Mouse (Mus musculus): ENCODE measurements around the gene Mink1.

The Mink1 gene

DNA sequence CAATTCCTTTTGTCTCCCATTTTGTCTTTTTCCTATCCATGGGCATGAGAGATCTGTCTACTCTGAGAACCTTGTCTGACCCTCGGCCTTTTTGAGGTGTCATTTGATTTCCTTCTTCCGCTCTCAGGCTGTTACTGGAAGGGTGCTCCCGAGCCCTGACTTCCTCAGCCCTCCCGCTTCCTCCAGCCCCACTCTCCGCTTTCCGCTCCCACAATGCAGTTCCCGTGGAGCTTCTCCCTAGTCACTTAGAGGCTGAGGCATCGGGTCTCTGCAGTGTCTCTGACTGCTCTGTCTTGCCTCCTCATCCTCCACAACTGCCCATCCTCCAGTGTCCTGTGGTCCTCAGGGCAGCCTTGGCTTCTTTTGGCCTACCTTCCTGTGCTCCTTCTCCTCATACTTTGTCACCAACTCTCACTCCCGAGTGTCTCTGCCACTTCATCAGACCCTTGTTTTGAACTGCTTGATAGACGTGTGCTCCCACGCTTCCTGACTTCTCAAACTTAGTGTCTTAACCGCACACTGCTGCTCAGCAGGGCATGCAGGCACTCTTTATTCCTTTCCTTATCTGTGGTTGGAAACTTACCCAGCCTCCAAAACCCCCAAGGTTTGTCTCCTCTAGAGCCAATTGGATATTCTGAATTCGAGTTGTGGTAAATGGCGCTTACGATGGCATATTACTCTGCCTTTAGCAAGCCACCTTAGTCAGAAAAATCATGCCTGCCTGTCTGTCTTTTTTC lies 31.7 kb downstream of the Mink1 start:
- no peak for DNase-seq (ENCODE audit: extremely low spot score)

DNA sequence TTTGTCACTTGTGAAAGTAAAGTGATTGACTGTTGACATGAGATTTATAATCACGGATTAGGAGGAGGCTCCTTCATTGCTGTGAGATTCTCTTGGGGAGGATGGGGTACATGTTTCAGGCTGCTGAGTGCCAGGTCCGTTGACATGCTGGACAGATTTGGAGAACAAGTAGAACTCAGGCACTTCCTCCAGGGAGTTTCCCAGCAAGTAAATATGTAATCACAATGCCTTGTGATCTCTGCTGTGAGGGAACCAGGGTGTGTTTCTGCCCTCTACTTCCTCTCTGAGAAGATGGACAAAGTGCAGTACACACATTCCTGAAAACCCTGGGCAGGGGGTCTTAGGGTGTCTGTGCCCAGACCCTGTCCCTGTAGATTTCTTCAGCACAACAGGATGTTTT lies 33.0 kb downstream of the Mink1 start:
- no peak for DNase-seq (ENCODE audit: extremely low spot score)

- no peak for DNase-seq (ENCODE audit: extremely low spot score)
Observed at GRCm38 (mm10) chr11:70596094-70596493, 33.4 kb downstream of the Mink1 start.

DNA sequence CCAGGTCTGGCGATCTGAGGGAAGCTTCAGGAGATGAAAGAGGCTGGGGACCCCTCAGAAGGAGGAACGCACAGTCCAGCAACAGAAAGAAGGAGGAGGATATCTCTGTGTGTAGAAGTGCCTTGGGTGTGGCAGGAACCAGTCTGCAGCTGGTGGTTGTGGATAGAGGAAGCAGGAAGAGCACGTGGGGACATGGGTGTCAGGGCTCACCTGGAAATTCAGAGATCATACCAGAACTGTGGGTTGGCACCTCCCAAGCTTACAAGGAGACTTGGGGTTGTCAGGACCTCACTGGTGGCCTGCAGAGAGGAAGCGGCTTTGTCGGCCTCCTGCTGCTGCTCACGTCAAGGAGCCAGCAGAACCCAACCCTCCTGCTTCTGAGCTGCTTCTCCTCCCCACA lies 34.6 kb downstream of the Mink1 start:
- no peak for DNase-seq (ENCODE audit: extremely low spot score)

DNA sequence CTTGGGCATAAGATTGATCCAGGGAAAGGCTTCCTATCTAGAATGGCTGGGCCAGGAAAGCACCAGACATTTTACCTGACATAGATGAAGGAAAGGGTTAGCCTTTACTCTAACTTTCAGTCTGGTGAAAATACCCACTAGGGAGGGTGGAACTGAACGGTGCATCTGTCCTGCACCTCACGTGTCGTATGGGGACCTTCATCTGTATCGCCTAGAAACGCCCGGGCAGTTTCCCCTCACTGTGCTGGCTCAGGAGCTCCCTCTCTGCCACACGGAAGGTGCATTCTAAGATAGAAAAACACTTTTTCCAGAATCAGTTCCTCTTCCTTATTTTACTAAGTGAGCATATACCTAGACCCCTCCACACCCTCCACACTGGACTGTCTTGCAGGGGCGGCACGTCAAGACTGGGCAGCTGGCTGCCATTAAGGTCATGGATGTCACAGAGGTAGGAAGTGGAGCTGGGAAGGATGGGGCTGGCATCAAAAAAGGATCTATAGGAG lies 35.8 kb downstream of the Mink1 start:
- no peak for DNase-seq (ENCODE audit: extremely low spot score)

DNA sequence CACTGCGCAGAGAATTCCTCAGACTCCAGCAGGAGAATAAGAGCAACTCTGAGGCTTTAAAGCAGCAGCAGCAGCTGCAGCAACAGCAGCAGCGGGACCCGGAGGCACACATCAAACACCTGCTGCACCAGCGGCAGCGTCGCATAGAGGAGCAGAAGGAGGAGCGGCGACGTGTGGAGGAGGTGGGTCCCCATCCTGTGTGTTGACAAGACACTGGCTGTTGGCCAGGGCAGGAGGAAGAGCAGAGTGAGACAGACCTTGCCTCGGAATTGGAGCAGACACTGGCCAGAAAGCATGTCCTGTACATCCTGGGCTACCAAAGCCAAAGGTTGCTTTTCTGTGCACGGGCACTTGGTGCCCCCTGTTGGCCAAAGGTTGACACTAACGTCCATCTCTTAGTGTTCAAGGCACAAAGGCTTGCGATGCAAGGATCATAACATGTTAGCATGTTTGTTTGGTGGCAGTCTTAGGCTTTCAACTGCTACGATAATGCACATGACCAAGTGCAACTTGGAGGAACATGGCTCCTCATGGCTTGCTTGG lies 42.4 kb downstream of the Mink1 start:
- peak; percentile 66 for DNase-seq (ENCODE audit: extremely low spot score)

- no peak for DNase-seq (ENCODE audit: extremely low spot score)
Observed at GRCm38 (mm10) chr11:70606717-70607116, 44.0 kb downstream of the Mink1 start.

DNA sequence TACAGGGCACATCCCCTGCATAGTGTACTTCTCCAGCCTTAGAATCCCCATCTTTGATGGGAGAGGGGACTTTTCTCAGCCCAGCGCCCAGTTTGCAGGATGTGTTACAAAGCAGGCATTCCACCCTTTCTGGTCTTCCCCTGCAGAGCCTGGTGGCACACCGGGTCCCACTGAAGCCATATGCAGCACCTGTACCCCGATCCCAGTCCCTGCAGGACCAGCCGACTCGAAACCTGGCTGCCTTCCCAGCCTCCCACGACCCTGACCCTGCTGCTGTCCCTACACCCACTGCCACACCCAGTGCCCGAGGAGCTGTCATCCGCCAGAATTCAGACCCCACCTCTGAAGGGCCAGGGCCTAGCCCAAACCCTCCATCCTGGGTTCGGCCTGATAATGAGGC lies 44.9 kb downstream of the Mink1 start:
- DNase-seq (ENCODE audit: extremely low spot score) = no peak

DNA sequence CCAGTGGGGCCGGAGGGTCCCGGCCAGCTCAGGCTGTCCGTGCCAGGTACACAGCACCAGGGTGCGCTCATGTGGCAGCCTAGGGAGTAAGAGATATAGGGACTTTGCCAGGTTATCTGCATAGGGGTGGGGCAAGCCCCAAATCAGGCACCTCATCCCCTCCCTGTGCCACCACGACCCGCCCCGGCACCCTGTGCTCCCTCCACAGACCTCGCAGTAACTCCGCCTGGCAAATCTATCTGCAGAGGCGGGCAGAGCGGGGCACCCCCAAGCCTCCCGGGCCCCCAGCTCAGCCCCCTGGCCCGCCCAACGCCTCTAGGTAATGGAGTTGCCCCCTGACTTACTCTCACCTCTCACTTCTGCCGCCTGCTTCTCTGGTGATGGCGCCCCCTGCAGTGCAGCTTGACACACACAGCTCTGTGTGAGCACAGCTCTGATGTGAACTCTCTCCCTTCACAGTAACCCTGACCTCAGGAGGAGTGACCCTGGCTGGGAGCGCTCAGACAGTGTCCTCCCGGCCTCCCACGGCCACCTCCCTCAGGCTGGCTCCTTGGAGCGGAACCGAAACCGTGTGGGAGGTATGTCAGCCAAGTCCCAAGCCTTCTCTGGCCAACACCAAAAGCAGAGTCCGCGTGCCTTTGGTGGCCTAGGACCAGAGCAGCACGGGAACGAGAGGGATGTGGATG lies 45.8 kb downstream of the Mink1 start:
- no peak for DNase-seq (ENCODE audit: extremely low spot score)

- no peak for DNase-seq (ENCODE audit: extremely low spot score)
Observed at GRCm38 (mm10) chr11:70610752-70611151, 48.1 kb downstream of the Mink1 start.

DNA sequence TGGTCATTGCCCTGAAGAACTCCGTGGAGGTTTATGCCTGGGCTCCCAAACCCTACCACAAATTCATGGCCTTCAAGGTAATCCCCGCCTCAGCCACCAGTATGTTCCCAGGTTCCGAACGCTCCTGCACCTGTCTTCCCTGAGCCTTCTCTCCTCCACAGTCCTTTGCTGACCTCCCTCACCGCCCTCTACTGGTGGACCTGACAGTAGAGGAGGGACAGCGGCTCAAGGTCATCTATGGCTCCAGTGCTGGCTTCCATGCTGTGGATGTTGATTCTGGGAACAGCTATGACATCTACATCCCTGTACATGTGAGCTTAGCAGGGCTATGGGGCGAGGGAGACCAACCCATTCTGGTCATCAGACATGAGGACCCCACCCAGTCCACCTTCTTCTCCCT lies 49.8 kb downstream of the Mink1 start:
- DNase-seq (ENCODE audit: extremely low spot score) = no peak

GRCm38 (mm10) chr11:70615074-70615473 lies 52.4 kb downstream of the Mink1 start:
- DNase-seq (ENCODE audit: extremely low spot score) = peak; percentile 67

DNA sequence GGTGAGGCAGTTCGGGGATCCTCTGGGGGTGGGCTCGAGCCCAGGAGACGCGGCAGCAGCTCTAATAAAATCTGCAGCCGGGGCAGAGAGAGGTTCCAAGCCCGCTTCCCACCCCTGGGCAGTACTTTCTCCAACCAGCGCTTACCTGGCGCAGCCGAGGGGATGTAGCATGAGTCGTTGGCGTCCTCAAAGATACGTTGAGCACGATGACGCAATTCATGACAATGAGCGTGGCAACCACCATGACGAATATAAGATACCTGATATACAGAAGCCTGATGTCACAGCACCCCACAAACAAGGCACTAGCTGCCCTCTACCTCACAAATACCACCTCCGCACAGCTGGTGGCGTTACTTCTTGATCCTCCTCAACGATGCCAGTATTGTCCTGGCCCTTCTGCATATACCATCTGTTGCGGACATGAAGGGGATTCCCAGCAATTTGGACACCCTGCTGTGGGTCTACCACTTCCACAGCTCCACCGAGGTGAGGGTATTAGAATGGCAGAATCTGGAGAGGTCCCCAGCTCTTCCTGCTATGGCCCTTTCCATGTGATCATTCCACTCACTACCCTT lies 52.9 kb downstream of the Mink1 start, which contains the start of gene 4930544D05Rik:
4930544D05Rik (plus strand) TSS at position 333 of the 578 bp plus-strand sequence.
- no peak for DNase-seq (ENCODE audit: extremely low spot score)

DNA sequence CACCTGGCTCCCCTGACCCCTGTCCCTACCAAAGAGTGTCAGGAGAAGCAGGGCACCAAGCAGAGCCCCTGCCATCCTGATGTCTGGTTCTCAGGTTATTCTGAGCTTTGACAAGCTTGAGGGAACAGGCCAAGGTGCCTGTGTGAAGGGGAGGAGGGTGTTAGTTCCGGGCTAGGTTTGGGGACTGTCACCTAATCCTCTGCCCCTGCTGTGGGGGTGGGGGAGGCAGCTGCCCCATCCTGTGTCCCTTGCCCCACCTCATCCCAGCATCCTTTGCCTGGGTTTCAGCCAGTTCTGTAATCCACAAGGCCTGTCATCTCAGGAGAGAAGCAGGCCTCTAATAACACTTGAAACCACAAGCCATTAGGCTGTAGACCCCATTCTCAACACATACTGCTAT lies 56.4 kb downstream of the Mink1 start, which contains the start of gene Chrne:
Chrne (minus strand) TSS at position 116 of the 400 bp plus-strand sequence.
- DNase-seq (ENCODE audit: extremely low spot score) = no peak

DNA sequence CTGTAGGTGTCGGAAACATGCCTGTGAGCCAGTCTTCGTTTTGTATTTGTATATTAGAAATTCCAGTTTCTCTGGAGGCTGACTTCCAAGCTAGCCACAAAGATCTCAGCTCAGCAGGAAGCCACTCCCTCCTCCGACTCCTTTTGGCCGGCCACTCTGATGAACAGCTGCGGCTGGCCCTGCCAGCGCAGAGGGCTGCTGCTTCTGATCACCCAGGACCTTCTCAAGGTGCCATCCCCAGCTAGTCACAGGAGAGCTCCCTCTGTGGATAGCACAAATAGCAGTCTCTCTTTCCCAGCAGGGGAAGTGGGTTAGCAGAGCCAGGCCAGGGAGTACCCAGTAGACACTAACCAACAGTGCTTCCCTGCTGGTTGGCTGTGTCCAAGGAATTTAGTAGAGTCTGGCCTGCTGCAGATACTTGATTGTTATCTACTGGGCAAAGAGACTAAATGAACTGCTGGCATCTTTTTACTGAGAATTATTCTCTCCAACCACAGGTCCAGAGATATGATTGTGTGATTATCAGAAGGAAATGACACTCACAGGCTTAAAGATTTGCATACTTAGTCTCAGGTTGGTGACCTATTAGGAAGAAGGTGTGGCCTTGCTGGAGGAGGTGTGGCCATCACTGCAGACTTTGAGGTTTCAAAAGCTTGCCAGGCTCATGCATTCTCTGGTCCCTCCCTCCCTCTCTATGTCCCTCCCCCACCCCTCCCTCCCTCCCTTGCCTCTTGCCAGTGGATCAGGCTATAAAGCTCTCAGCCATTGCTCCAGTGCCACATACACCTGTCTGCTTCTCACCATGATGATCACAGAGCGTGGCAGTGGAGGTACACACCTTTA lies 59.5 kb downstream of the Mink1 start:
- DNase-seq (ENCODE audit: extremely low spot score) = no peak

DNA sequence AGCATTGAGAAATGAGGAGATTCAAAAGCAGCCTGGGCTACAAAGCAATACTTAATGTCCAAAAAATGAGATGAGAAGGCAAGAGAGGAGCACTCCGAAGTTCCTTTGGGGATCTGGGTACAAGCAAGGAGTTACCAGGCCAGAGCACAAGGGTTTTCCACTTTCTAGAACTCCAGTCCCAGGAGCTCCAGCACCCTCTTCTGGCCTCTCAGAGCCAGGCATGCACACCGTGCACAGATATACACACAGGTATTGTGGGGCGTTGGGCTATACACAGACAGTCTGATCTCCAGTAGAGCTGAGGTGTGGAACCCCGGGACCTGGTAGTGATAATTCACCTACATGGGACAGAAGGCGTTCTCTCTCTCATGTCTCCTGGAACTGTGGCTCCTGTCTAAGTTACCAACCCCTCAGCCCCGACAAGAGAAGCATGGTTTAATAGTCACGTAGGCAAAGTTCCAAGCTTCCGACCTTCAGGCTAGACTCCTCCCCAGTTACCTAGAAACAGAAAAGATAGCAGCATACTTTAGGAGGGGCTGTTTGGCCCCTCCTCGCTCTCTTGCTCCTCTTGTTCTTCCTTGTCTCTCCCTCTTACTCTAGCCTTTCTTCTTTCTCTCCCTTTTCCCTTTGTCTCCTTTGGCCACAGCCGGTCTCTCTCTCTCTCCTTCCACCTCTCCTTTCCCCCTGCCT lies 60.5 kb downstream of the Mink1 start:
- DNase-seq (ENCODE audit: extremely low spot score) = no peak

GRCm38 (mm10) chr11:70625473-70625872 lies 62.8 kb downstream of the Mink1 start:
- DNase-seq (ENCODE audit: extremely low spot score) = peak; percentile 57

DNA sequence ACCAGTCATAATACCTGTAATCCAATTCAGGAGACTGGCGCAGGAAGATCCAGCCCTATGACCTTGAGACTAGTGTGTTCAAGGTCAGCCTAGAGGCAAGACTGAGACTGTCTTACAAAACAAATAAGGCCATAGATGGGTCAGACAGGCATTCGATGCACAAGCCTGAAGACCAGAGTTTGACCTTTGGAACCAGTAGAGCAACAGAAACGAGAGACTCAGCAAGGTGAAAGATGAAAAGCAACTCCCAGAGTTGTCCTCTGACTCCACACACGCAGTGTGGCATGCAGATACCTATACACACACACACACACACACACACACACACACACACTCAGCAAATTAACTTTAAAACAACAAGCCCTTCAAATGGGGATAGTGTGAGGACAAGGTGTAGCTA lies 64.2 kb downstream of the Mink1 start:
- DNase-seq (ENCODE audit: extremely low spot score) = no peak

DNA sequence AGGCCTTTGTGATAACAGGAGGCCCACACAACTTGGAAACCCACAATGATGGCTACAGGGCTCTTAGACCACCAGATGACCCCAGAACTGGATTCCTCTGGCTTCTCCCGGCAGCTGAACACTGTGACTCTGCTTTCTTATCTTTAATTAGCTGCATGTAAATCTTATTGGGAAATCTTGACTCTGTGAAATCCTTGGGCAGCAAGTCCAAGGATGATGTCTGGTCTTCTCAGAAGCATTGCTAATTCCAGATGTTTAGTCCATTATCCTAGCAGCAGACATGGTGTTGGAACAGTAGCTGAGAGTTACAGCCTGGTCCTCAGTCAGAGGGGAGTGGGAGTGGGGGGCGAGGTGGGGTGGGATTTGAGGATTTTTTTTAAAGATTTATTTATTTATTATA lies 65.8 kb downstream of the Mink1 start:
- DNase-seq (ENCODE audit: extremely low spot score) = no peak

DNA sequence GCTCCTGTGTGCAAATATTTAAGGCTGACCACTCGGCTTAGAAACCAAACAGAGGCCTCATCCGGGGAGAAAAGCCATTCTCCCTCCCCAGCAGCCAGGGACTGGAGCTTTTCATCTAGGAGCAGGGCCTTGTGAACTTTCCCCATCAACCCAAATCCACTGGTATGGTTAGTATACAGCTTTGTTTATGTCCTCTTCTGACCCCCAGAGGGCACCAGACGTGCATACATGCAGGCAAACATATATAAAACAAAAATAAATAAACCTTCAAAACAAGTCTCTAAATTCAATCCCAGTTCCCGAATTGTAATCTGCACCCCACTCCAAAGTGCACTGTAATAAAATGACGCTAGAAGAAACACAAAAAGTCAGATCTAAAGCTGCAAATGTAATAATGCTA lies 66.9 kb downstream of the Mink1 start:
- no peak for DNase-seq (ENCODE audit: extremely low spot score)

DNA sequence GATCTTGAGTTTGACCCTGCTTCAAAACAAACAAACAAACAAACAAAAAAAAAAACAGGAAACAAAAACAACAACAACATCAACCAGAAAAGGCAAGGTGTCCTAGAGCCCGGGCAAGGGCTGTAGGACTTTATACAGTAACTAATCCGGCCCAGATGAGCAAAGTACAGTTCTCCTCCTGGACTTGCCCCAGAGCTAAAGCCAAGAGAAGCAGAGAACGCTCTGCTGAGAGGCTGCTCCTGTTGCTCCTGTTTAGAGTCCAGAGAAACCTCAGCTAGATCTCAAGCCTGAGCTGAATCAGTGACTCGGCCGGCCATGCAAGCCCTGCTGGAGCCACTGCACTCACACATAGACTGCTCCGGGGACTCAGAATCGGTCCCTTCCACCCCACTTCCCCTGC lies 67.4 kb downstream of the Mink1 start:
- no peak for DNase-seq (ENCODE audit: extremely low spot score)

Measured in embryo, embryonic 9.5 days (tissue).